Mouse (Mus musculus): ENCODE measurements around the gene Rhbdl3. TPM values are rescaled to one million over a fixed set of nuclear protein-coding genes. Genes with fewer than 3 reads are reported as not detected.

Rhbdl3 gene
- total and polyA plus RNA-seq, 3 experiments = 0.02 to 0.44 TPM; not detected in 1

DNA sequence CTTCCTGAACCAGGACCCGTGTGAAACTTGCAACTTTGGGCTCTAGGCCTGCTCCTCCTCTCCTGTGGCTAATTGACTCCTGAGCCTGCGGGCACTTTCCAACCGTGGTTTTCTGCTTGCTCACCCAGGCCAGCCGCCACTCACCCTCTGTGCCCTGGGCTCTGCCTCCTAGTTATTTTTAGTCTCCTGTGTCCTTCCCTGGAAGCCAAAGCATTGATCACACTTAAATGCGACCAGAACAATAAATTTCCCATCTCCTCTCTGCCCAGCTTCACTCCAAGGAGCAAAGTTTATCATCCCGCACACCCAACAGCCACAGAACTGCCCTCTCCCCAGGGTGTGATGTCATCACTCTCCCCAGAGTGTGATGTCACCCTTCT, 35.6 kb downstream of the Rhbdl3 start:
- no peak for ATAC-seq (ENCODE audit: extremely low read depth, insufficient number of reproducible peaks, low FRiP score, poor library complexity, severe bottlenecking)
- TF ChIP-seq GATA2 (IDR thresholded peaks at IDR 0.05; ENCODE audit: borderline replicate concordance, low read depth, low read length) = no peak
- TF ChIP-seq TAL1 (conservative IDR thresholded peaks at IDR 0.05; ENCODE audit: low read depth, low read length) = no peak
- TF ChIP-seq GATA1 (IDR thresholded peaks at IDR 0.05; ENCODE audit: borderline replicate concordance, low read length) = no peak
- TF ChIP-seq POLR2AphosphoS5 (IDR thresholded peaks at IDR 0.05; ENCODE audit: insufficient replicate concordance, low read depth, low read length) = no peak
- no peak for TF ChIP-seq CTCF (IDR thresholded peaks at IDR 0.05; ENCODE audit: low read depth, low read length)
- no peak for DNase-seq (ENCODE audit: low spot score)

DNA sequence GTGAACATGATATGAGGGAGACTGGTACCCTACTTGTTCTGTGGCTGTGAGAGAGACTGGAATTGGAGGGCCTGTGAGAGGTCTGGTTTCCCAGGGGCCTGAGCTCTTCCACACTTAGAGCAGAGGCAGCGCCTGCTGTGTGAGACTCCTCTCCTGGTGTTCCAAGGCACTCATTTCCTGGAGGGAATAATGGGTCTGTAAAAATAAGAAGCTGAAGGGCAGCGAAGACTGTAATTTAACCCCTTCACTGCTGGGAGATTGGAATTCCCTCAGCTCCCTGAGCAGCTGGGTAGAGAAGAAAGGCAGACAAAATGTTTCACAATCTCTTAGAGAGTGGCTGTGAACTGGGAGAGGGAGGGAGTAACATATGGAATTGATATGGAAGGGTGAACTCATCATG, 41.8 kb downstream of the Rhbdl3 start:
- Histone ChIP-seq H3K4me1 (ENCODE audit: insufficient read depth, low read depth, low read length) (peaks cover 3% of the 10 kb centered on the region; the same call in 1 of the 2 replicates), H3K9me3 (replicated peaks) (no peaks in the 10 kb centered on the region), H3K36me3 (replicated peaks) (no peaks in the 10 kb centered on the region), H3K27me3 (ENCODE audit: insufficient read depth, low read length) (peaks cover 22% of the 10 kb centered on the region), H3K4me3 (ENCODE audit: low read depth, low read length) (no peak overlapping the region)
- no peak for ATAC-seq (ENCODE audit: extremely low read depth, insufficient number of reproducible peaks, low FRiP score, poor library complexity, severe bottlenecking)
- TF ChIP-seq POLR2AphosphoS5 (IDR thresholded peaks at IDR 0.05; ENCODE audit: insufficient replicate concordance, low read depth, low read length) = no peak
- no peak for TF ChIP-seq GATA1 (IDR thresholded peaks at IDR 0.05; ENCODE audit: borderline replicate concordance, low read length)
- TF ChIP-seq GATA2 (IDR thresholded peaks at IDR 0.05; ENCODE audit: borderline replicate concordance, low read depth, low read length) = no peak
- no peak for DNase-seq (ENCODE audit: low spot score)

More for the DNA sequence above, 35.6 kb downstream of the Rhbdl3 start:
- peaks cover 3% of the 10 kb centered on the region; the same call in 1 of the 2 replicates for H3K4me1 ChIP-seq (ENCODE audit: insufficient read depth, low read depth, low read length)
- H3K27me3 ChIP-seq (ENCODE audit: insufficient read depth, low read length) = peaks cover 26% of the 10 kb centered on the region
- H3K4me3 ChIP-seq (ENCODE audit: low read depth, low read length) = no peak overlapping the region
- no peaks in the 10 kb centered on the region for H3K9me3 ChIP-seq (replicated peaks)
- no peaks in the 10 kb centered on the region for H3K36me3 ChIP-seq (replicated peaks)

DNA sequence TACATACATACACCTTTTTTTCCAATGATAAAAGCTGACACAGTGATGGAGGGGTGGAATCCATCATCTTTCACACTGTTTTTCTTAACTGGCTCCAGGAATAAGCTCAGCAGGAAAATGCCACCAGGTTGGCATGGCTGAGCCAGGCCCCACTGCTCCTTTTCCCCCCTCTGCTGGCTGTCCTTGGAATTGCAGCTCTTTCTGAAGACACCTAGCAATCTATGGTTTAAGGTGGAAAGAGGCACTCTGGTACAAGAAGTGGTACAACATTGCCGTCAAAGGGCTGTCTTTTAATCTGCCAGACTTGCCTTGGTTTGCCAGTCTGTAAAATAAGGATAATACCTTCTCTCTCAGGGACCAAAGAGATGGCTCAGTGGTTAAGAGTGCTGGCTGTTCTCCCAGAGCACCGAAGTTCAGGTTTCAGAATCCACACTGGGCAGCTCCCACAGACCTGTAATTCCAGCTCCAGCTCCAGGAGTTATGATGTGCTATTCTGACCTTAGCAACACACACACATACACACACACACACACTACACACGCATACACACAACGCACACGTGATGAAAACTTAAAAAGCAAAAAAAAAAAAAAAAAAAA, 51.2 kb downstream of the Rhbdl3 start:
- DNase-seq (ENCODE audit: low spot score) = peak; percentile 66
- ATAC-seq (ENCODE audit: extremely low read depth, insufficient number of reproducible peaks, low FRiP score, poor library complexity, severe bottlenecking) = no peak
- peak; percentile 94 for TF ChIP-seq CTCF (IDR thresholded peaks at IDR 0.05; ENCODE audit: low read depth, low read length)
- no peak for TF ChIP-seq GATA2 (IDR thresholded peaks at IDR 0.05; ENCODE audit: borderline replicate concordance, low read depth, low read length)
- H3K36me3 ChIP-seq (replicated peaks) = peaks cover 7% of the 10 kb centered on the region
- no peaks in the 10 kb centered on the region for H3K9me3 ChIP-seq (replicated peaks)
- H3K27me3 ChIP-seq (ENCODE audit: insufficient read depth, low read length) = peaks cover 13% of the 10 kb centered on the region
- 0 out of 2 replicates have a peak, but pooled peaks cover 4% of the 10 kb centered on the region for H3K4me1 ChIP-seq (ENCODE audit: insufficient read depth, low read depth, low read length)
- no peak overlapping the region for H3K4me3 ChIP-seq (ENCODE audit: low read depth, low read length)

DNA sequence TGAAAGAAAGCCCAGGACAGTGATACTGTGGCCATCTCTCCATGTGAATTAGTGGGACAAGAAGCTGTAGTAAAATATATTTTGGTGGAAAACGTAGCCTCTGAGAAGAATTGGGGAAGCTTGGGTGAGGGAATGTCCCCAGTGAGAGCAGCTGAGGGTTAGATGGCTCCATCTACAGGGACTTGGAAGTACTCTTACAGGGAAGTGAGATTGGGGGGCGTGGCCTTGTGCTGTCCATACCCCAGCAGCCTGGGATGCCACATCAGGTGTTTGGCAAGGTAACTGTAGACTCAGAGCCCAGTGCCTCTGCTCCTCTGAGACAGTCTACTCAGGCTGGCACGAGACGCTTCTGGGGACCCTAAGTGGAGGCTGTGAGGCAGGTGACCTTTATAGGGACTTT, 54.1 kb downstream of the Rhbdl3 start:
- no peak for DNase-seq (ENCODE audit: low spot score)
- TF ChIP-seq GATA1 (IDR thresholded peaks at IDR 0.05; ENCODE audit: borderline replicate concordance, low read length) (no peak), GATA2 (IDR thresholded peaks at IDR 0.05; ENCODE audit: borderline replicate concordance, low read depth, low read length) (no peak), CTCF (IDR thresholded peaks at IDR 0.05; ENCODE audit: low read depth, low read length) (no peak), POLR2AphosphoS5 (IDR thresholded peaks at IDR 0.05; ENCODE audit: insufficient replicate concordance, low read depth, low read length) (no peak), TAL1 (conservative IDR thresholded peaks at IDR 0.05; ENCODE audit: low read depth, low read length) (no peak)

DNA sequence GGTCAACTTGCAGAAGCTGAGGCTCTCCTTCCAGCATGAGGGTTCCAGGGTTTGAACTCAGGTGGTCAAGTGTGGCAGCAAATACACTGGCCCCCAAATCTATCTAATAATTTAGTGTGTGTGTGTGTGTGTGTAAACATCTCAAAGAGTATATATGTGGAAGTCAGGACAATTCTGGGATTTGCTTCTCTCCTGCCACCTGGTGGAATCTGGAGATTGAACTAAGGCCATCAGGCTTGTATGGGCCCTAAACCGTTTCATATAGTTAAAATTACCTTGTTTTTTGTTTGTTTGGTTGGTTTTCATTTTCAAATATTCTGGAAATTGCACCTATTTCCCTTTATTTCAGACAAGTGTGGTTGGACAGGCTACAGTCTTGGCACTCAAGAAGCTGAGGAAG, 68.2 kb downstream of the Rhbdl3 start:
- TF ChIP-seq CTCF (IDR thresholded peaks at IDR 0.05; ENCODE audit: low read depth, low read length) (no peak), POLR2AphosphoS5 (IDR thresholded peaks at IDR 0.05; ENCODE audit: insufficient replicate concordance, low read depth, low read length) (no peak), GATA2 (IDR thresholded peaks at IDR 0.05; ENCODE audit: borderline replicate concordance, low read depth, low read length) (no peak), GATA1 (IDR thresholded peaks at IDR 0.05; ENCODE audit: borderline replicate concordance, low read length) (no peak), TAL1 (conservative IDR thresholded peaks at IDR 0.05; ENCODE audit: low read depth, low read length) (no peak)
- DNase-seq (ENCODE audit: low spot score) (no peak), ATAC-seq (ENCODE audit: extremely low read depth, insufficient number of reproducible peaks, low FRiP score, poor library complexity, severe bottlenecking) (no peak)
- Histone ChIP-seq H3K27me3 (ENCODE audit: insufficient read depth, low read length) (no peaks in the 10 kb centered on the region), H3K4me1 (ENCODE audit: insufficient read depth, low read depth, low read length) (no peaks in the 10 kb centered on the region), H3K4me3 (ENCODE audit: low read depth, low read length) (no peak overlapping the region), H3K36me3 (replicated peaks) (peaks cover 85% of the 10 kb centered on the region), H3K9me3 (replicated peaks) (no peaks in the 10 kb centered on the region)

More for the DNA sequence above, 54.1 kb downstream of the Rhbdl3 start:
- H3K9me3 ChIP-seq (replicated peaks) = no peaks in the 10 kb centered on the region
- no peak for ATAC-seq (ENCODE audit: extremely low read depth, insufficient number of reproducible peaks, low FRiP score, poor library complexity, severe bottlenecking)
- no peak overlapping the region for H3K4me3 ChIP-seq (ENCODE audit: low read depth, low read length)
- H3K36me3 ChIP-seq (replicated peaks) = peaks cover 27% of the 10 kb centered on the region
- peaks cover 10% of the 10 kb centered on the region for H3K27me3 ChIP-seq (ENCODE audit: insufficient read depth, low read length)
- H3K4me1 ChIP-seq (ENCODE audit: insufficient read depth, low read depth, low read length) = 0 out of 2 replicates have a peak, but pooled peaks cover 4% of the 10 kb centered on the region

DNA sequence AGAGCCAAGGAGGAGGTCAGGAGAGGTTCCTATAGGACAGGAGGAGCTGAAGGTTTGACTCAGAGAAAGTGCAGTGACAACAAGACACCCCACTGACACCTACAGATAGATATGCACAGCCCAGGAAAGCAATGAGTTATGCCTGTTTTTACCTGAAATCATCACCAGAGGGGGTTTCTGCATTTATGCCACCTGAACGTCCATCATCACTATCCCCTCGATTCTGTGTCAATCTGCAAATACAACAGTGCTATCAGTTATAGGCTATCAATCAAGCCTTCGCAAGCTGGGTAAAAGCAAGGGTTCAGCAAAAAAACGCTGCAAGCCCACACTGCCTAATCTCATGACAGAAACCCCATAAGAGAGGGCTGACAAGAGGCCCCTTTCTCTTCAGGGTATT, 75.9 kb downstream of the Rhbdl3 start:
- H3K9me3 ChIP-seq (replicated peaks) = no peaks in the 10 kb centered on the region
- no peak for ATAC-seq (ENCODE audit: extremely low read depth, insufficient number of reproducible peaks, low FRiP score, poor library complexity, severe bottlenecking)
- H3K4me3 ChIP-seq (ENCODE audit: low read depth, low read length) = no peak overlapping the region
- H3K36me3 ChIP-seq (replicated peaks) = peaks cover 44% of the 10 kb centered on the region
- TF ChIP-seq POLR2AphosphoS5 (IDR thresholded peaks at IDR 0.05; ENCODE audit: insufficient replicate concordance, low read depth, low read length) = no peak
- no peaks in the 10 kb centered on the region for H3K27me3 ChIP-seq (ENCODE audit: insufficient read depth, low read length)
- peak; percentile 23 for DNase-seq (ENCODE audit: low spot score)
- peaks cover 17% of the 10 kb centered on the region for H3K4me1 ChIP-seq (ENCODE audit: insufficient read depth, low read depth, low read length)

Measured in G1E (cell line).